Mouse (Mus musculus) neutrophil, adult 59 days (primary cell): ENCODE results near the gene Pnp2. TPM values are rescaled to one million over a fixed set of nuclear protein-coding genes. Genes with fewer than 3 reads are reported as not detected.

ENCODE experiments used
- total RNA-seq, 2 experiments: library from RNA; stranded (reverse); gene quantifications; 1 replicate in 1 of 2; 2 replicates in 1 of 2; pipeline ENCODE4 v1.2.4; 2023

Pnp2 gene
- 1 to 10 TPM; 5.8 to 7.4 TPM for total RNA-seq

DNA sequence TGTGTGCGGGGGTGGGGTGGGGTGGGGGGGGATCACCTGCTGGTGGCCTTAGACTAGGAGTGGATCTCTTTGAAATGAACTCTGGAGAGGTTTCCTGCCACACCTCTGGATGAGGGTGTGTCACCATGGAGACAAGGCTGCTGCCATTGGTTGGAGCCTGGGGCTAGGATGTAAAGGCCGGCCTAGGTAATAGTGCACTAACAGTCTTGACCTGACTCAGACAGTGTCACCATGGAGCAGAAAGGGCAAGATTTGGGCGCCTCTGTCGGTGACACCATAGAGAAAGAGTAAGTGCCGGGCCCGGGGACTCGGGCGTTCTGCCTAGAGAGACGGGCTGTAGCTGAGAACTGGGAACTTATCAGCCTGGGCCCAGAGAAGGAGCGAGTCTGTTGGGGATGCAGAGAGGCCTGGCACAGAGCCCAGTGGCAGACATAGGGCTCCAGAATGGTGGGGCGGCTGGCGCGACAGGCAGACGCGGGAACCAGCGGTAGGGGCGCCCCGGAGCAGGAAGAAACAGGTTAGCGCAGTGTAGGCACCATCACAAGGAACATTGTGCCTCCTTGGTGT, at the start of gene Pnp2:
TSS of gene Pnp2 (plus strand) at position 51 of the 567 bp plus-strand sequence.

DNA sequence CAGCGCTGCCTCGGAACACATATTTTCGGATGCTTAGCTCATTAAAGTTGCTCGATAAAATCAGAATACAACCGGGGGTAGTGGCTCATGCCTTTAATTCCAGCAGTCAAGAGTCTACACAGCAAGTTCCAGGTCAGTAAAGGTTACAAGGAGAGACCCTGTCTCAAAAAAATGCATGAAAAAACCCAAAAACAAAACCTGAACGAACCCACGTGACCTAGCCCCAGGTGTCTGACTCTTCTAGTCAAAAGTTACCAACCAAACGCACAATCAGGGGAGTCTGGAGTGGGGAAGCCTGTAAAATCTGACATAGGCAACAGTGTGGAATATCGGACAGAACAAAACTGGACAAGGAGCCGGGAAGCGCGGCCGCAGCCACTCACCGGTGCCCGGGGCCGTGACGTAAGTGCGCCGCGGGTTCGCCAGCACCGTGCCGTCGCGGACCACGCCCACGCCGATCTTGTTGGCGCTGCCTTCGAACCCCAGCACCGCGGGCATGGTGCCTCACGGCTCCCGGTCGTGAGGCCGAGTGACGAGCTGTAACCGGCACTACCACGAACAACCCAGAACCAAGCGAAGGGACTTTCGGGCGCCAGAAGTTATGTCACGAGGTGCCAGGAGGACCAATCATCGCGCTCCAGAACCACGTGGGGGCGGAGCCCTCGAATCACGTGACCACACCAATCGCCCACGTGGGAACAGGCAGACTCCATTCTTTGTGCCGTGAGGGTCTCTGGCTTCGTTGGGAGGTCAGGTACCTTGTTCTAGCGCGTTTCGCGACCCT, 31.3 kb upstream of the Pnp2 start, which contains the start of the genes Osgep and Apex1:
TSS of gene Osgep (minus strand) at position 613 of the 784 bp plus-strand sequence.
TSS of gene Apex1 (plus strand) at position 688 of the 784 bp plus-strand sequence.

DNA sequence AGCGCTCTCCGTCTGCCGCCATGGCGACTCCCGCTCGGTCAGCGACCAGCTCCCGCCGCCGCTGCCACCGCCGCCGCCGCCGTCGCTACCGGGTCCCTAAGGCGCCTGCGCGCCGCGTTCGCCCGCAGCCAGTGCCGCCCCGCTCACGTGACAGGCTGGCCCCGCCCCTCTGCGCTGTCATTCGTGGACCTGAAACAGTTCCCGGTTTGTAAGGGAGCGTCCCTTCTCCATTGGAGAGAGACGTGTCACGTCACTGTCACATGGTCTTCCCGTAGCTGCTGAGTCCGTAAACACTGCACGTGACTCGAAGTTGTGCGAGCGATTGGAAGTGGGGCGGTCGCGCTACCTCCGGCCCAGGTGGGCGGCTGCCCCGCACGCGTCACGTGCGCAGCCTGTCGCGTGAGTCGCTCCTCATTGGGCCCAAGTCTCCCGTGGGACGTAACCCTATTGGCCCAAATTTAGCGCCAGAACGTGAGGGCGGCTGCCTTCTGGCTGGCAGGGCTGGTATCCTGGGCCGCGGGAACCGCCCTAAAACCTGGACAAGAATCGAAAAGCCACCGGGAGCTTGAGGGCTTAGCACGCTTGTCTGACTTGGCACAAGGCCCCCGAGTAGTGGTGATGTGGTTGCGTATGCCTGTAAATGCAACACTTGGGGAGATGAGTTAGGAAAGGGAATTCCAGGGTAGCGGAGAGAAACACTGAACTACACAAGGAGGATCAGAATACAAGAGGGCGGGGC, 24.9 kb upstream of the Pnp2 start, which contains the start of the genes Pip4p1 and Pnp:
TSS of gene Pip4p1 (minus strand) at position 103 of the 739 bp plus-strand sequence.
TSS of gene Pnp (plus strand) at position 329 of the 739 bp plus-strand sequence.

DNA sequence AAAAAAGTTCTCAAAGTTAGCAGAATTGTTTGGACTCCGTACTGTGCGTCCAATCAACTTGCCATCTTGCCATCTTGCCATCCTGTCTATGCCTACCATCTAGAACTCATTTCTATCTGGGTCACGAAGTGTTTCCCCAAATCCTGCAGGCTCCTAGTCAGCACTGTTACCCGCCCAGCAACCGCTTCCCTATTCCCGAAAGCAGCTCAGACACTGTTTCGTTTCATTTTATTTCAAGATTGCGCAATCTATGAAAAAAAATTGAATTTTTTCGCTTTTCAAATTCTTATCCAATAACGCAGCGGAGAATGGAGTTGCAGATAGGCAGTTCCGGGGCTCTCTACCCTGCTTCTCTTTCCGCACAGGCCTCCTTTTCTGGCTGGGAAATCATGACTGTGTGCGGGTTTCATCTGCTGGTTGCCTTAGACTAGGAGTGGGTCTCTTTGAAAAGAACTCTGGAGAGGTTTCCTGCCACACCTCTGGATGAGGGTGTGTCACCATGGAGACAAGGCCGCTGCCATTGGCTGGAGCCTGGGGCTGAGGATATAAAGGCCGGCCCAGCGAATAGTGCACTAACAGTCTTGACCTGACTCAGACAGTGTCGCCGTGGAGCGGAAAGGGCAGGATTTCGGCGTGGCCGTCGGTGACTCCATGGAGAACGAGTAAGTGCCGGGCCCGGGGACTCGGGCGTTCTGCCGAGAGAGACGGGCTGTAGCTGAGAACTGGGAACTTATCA, 11.7 kb upstream of the Pnp2 start, which contains the start of gene Gm49342:
TSS of gene Gm49342 (plus strand) at position 586 of the 736 bp plus-strand sequence.

DNA sequence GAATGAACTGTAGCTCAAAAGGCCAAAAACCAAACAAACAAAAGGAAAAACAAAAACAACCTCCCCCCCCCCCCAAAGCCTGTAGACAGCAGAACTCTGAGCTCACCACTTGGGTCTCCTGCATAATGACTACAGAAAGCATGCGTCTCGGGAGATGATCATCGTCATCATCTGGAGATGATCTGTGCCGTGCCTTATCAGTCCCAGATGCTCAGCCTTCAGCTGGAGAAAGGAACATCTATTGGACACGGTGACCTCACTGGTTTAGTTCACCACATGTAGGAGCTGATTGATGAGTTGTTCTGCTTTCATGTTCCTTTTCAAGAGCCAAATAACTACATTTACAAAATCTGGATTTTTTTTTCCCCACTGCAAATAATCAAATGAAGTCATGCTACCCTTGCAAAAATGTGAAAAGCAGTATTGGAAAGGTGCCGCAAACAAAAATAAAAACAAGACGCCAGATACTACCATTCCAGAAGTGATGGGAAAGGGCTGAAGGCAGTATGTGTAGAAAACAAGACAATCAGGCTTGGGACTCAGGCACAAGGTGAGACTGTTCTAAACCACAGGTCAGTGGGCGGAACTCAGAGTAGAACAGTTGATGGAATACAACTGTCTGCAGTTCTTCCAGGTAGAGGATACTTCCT, 51.5 kb downstream of the Pnp2 start, which contains the start of gene Rnase10:
TSS of gene Rnase10 (plus strand) at position 600 of the 650 bp plus-strand sequence.

Other genes starting within 250 kb of the Pnp2 start
- not detected for gene Olfr748, start 248.6 kb upstream of the Pnp2 start, total RNA-seq
- not detected for gene Olfr749, start 210.9 kb upstream of the Pnp2 start, total RNA-seq
- 10 to 100 TPM; 29.5 to 35.8 TPM for gene Ttc5, start 170.5 kb upstream of the Pnp2 start, total RNA-seq
- not detected for gene Ccnb1ip1, start 148.3 kb upstream of the Pnp2 start, total RNA-seq
- 10 to 100 TPM; 24.8 to 32.1 TPM for gene Parp2, start 148.2 kb upstream of the Pnp2 start, total RNA-seq
- gene Tep1, start 85.4 kb upstream of the Pnp2 start, total RNA-seq, result 10 to 100 TPM; 44.4 to 66.7 TPM
- gene Klhl33, start 58.5 kb upstream of the Pnp2 start, total RNA-seq, result under 1 TPM in 1 of 2 experiments, not detected in 1; 0.33 TPM
- gene Osgep, start 31.1 kb upstream of the Pnp2 start, total RNA-seq, result 10 to 100 TPM; 19.2 to 25.5 TPM
- 10 to 100 TPM; 18.4 to 22.9 TPM for gene Apex1, start 31.0 kb upstream of the Pnp2 start, total RNA-seq
- 10 to 100 TPM; 54.5 to 86.3 TPM for gene Pip4p1, start 25.1 kb upstream of the Pnp2 start, total RNA-seq
- 10 to 100 TPM; 65.2 to 70.9 TPM for gene Pnp, start 24.9 kb upstream of the Pnp2 start, total RNA-seq
- gene Gm49342, start 11.5 kb upstream of the Pnp2 start, total RNA-seq, result 10 to 100 TPM; 67.9 to 80.1 TPM
- under 1 TPM in 1 of 2 experiments, not detected in 1; 0.22 TPM for gene Rnase10, start 51.8 kb downstream of the Pnp2 start, total RNA-seq
- not detected for gene Rnase9, start 85.9 kb downstream of the Pnp2 start, total RNA-seq
- not detected for gene Rnase11, start 94.2 kb downstream of the Pnp2 start, total RNA-seq
- gene Rnase12, start 101.7 kb downstream of the Pnp2 start, total RNA-seq, result 1 to 10 TPM; 1.0 to 2.2 TPM
- not detected for gene Olfr750, start 118.4 kb downstream of the Pnp2 start, total RNA-seq
- gene Rnase4, start 135.1 kb downstream of the Pnp2 start, total RNA-seq, result 1 to 10 TPM; 6.5 to 7.8 TPM
- gene Ang, start 135.2 kb downstream of the Pnp2 start, total RNA-seq, result 1 to 10 TPM; 5.4 to 6.6 TPM
- gene Eddm3b, start 158.4 kb downstream of the Pnp2 start, total RNA-seq, result not detected
- gene Rnase6, start 167.9 kb downstream of the Pnp2 start, total RNA-seq, result 10 to 100 TPM; 32.8 to 50.5 TPM
- gene Rnase1, start 190.8 kb downstream of the Pnp2 start, total RNA-seq, result not detected
- gene Rnase2b, start 206.3 kb downstream of the Pnp2 start, total RNA-seq, result 1 to 10 TPM in 1 of 2 experiments, under 1 TPM in 1; 0.88 to 1.3 TPM
- gene Ang2, start 243.2 kb downstream of the Pnp2 start, total RNA-seq, result not detected
- not detected for gene Ear14, start 247.4 kb downstream of the Pnp2 start, total RNA-seq